Mouse (Mus musculus) activated CD4-positive, CD25-positive, alpha-beta regulatory T cell, adult 4 months (primary cell): ENCODE measurements around the gene Kcnt1. TPM values are rescaled to one million over a fixed set of nuclear protein-coding genes. Genes with fewer than 3 reads are reported as not detected.
"Not testable (repeated sequence)": the region's sequence is repeated elsewhere in the genome, so short reads cannot be mapped to it uniquely, and the experiment has no call there.

Source experiments
- ATAC-seq: one replicate; pipeline ENCODE4 v1.8.0; 2017
- polyA plus RNA-seq, 2 experiments: library from polyadenylated mRNA; unstranded; fragments of 100-300 nt; shearing (Covaris generic); gene quantifications; one replicate each; pipeline ENCODE4 v1.2.1; 2017

Kcnt1 gene
- under 1 TPM in 1 of 2 experiments, not detected in 1; 0.34 TPM for polyA plus RNA-seq

DNA sequence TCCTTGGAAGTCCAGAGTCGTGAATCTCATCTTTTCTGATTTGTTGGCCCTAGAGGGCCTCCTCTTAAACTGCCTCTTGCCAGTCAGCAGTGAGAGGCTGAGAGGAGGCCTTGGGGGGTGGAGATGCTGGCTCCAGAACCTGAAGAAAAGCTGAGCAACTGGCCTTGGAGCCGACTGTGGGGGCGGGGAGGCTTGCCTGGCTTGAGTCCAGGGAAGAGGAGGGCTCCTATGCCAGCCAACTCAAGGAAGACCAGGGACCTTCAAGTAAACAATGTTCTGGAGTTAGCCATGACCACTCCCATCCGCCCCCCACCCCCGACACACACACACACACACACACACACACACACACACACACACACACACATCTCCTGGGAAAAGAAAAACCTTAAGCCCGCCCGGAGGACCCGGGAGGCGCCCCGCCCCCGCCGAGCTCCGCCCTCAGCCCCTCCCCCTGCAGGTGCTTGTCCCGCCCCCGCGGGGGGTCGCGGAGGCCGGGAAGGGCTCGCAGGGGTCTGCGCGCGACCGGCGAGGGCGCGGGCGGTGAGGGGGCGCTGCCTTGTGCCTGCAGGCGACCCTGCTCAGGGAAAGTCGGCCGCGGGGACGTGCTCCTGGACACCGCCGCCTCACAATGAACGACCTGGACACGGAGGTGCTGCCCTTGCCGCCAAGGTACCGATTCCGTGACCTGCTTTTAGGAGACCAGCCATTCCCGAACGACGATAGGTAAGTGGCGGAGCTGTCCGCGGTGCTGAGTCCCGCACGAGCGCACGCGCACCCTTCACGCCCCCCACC is at the start of gene Kcnt1:
Gene Kcnt1, plus strand, starts transcription at position 398 of the 795 bp plus-strand sequence.
- no peak for ATAC-seq

DNA sequence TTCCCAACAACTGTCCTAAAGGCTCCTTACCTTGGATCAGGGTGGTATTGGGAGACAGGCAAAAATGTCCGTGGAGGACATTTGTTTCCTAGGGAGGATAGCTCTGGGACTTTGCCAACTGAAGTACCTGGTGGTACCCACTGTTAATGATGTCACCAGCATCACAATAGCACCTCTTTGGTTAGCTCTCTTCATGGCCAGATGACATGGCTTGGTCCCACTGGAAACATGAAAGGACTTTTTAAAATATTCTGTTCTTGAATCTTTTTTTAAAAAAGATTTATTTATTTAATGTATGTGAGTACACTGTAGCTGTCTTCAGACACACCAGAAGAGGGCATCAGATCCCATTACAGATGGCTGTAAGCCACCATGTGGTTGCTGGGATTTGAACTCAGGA is 47.8 kb upstream of the Kcnt1 start, which contains the start of gene Glt6d1:
Gene Glt6d1, minus strand, starts transcription at position 101 of the 400 bp plus-strand sequence.
- ATAC-seq = not testable (repeated sequence)

DNA sequence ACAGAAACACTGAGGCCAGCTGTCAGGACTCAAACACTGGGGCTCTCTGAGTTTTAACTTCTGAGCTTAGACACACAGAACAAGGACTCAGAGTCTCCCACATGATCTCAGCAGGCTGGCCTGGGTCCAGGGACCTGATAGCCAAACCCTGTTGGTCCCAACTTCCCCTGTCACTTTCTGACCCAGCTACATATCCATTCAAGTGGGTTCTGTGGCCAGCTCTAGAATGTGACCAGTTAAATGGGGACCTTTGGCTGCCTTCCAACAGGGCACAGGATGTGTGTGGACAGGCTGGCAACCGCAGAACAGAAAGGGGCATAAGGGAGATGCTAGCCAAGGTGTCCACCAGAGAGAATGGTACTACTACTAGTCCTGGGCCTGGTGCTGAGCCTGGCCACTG is 40.7 kb upstream of the Kcnt1 start, which contains the start of gene Lcn9:
Gene Lcn9, plus strand, starts transcription at position 348 of the 400 bp plus-strand sequence.
- ATAC-seq = no peak

DNA sequence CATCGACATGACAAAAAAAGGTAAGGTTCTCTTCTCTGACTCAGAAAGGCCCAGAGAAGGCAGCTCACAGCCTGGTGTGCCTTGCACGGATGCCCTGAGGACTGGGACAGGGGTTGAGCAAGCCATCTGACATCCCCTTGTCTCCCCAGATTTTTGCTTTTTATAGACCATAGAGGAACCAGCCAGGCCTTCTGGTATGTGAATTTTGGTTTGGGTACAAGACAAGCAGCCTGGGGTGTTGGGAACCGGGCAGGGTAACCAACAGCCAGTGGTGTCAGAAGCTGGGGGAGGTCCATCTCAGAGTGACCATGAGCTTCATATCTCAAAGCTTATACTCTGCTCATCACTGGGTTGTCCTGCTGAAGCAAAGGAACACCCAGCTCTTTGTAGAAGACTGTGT is 38.8 kb upstream of the Kcnt1 start:
- ATAC-seq = no peak

DNA sequence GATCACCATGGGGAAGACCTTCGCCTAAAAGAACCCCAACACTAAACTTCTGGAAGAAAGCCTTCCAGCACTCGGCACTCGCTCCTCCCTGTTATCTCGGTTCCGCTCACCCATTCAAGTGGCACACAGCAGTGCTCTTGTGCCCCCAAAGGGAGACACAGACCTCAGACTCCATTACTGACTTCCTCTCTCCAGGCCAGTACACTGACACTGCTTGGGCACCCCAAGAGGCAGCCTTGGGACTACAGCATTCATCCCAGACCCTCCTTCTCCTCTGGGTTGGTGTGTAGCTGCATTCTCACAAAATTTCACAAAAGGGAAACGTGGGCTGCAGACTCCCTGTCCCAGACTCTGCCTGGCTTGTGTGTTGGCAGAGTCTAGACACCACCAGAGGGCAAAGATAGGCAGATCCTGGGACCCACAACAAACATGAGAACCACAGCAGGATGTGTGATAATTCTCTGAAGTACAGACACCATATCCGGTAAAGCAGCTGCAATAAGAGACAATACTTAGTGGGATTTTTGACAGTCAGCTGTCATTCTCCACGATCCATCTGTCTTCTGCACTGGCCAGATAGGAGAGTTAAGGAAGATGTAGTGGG is 35.1 kb upstream of the Kcnt1 start:
- peak; percentile 40 for ATAC-seq

DNA sequence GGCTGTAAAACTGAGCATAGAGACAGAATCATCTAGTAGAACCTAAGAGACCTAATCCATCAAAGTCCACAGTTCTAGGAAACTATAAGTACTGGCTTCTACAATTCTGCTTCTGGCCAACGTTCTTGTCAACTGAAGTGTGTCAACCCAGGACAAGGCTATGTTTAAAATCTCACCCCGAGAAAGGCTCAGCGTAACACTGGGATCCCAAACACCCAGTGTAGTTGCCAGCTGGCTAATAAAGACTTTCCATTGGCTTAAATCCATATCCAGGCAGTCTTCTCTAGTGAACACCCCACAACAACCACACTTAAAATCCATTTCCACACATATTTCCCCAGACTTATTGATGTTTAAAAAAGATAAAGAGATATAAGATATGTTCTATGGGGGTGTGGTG is 32.7 kb upstream of the Kcnt1 start:
- no peak for ATAC-seq

DNA sequence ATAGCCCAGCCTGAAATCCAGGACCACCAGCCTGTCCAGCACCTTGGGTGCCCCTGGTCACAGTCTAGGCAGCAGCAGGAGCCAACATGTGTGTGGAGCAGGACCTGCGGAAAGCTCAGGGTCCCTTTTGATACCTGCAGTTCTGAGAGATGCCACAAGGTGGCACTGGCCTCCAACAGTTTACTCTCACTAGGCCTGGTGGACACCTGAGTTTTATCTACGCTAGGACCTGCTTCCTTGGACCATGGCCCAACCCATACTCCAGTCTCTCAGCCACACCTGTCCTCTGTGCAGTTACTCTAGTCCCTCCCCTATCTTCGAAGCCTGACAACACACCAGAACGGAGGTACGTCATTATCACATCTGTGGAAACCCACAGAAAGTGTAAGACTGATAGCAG is 27.2 kb upstream of the Kcnt1 start:
- peak; percentile 23 for ATAC-seq

DNA sequence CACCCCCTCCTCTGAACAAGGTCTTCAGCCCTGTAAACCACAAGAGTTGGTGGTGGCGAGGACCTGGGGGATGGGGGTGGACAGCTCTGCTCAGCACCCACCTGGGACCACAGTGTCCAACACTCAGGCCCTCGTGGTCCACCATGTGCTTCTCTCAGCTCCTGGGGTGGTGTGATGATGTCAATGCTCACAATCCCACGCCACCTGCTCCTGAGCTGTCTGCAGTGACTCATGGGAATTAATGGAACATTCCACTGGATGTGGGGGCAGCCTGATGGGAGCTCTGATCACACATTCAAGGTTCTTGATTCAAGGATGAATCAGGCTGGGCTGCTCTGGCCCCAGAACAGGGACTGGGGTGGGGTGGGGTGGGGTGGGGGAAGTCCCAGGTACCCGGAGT is 21.4 kb upstream of the Kcnt1 start:
- no peak for ATAC-seq

DNA sequence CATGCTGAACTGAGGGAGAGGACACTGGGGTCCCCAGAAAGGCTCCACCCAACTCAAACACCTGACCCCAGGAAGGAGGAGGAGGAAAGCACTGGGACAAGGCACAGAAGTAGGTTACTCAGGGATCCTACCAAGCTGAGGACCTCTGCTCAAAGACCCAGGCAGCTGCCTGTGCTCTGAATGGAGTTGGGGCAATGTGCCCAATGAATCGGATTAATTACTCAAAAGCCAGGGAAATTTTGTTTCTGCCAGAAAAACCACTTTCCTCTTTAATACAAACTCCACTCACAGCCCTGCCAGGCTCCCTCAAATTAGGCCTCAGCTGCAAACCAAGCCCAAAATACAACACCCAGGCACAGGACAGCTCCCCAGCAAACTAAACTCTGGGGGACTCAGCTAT is 20.8 kb upstream of the Kcnt1 start:
- ATAC-seq = no peak

DNA sequence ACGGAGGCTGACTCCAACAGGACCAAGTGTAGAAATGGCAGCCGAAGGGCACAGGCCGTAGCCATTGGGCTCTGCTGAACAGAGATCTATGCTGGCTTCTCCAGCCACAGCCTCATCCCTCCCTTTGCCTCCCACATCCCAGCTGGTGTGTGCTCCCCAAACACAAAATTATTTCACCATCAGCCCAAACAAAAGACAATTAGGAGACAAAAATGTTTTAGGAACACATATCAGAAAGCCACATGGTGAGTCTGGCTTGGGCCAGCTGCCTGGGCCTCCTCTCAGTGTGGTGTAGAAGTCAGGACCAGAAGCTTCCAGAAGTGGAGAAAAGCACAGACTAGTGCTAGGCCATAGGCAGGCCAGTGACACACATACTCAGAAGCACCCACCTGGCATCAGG is 19.4 kb upstream of the Kcnt1 start:
- no peak for ATAC-seq

DNA sequence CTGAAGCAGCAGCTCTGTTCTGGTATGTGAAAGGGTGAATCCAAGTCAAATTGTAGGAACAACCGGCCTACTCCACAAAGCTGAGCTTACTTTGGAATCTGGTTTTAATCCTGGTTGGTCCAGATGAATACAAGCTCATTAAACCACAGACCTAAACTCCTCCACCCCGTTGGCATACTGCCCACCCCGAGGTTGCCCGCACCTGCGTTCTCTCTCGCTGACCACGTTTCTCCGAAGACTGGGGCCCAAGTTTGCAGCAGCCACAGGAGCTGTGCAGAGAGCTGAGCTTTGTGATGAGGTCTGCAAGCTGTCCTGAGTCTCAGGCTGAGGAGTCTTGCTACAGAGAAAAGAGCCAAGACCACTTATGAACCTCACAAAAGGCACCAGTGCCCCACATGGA is 17.0 kb upstream of the Kcnt1 start:
- no peak for ATAC-seq

DNA sequence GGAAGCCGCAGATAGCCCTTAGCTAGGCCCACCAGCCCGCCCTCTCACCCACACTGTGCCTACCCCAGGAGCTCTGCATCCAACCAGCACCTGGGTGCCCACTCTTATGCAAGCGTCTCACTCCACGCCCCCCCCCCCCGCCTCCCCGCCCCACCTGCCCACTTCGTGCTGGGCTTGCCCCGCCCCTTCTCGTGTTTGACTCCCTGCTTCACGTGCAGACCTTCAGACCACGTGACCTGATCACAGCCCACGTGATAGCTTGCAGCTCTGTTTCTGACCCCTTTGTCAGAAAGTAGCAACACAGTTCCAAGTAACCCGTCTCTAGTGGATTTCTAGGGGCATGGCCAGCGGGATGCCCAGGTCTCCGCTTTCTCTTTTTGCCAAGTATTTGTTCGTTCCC is 16.3 kb upstream of the Kcnt1 start, which contains the start of gene Sohlh1:
Gene Sohlh1, minus strand, starts transcription at position 23 of the 400 bp plus-strand sequence.
- no peak for ATAC-seq

DNA sequence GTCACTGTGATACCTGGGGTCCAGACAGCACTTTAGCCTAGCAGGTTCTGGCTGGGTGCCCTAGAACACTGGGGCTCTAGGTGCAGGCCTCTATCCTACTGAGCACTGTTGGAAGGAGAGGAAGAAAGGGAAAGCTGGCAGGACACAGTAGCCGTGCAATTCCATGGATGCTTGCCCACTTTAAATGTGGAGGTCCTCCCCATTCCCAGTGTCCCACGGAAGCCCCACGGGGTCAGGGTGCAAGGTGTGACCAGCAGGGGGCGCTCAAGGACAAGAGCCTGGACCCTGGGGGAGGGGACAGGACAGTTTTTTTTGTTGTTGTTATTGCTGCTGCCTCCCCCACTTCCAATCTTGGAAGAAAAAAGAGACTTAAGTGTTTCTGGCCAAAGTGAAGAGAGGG is 13.2 kb upstream of the Kcnt1 start:
- ATAC-seq = peak; percentile 25

DNA sequence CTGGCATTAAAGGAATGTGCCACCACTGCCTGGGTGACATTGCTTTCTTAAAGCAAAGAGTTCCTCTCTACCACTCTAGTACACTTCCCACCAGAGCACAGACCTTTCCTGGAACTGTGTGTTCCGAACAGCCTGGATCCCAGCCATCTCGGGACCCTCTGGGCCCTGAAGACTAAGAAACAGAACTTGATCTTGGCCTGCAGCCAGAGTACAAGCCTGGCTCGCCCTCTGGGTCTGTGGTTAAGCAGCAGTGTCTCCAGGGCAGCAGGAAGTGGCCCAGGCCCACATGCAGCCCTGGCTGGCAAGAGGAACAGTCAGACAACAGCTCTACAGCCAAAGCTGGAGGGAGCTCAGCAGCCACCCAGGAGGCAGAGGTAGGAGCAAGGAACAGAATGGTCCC is 10.9 kb upstream of the Kcnt1 start:
- ATAC-seq = peak; percentile 65

DNA sequence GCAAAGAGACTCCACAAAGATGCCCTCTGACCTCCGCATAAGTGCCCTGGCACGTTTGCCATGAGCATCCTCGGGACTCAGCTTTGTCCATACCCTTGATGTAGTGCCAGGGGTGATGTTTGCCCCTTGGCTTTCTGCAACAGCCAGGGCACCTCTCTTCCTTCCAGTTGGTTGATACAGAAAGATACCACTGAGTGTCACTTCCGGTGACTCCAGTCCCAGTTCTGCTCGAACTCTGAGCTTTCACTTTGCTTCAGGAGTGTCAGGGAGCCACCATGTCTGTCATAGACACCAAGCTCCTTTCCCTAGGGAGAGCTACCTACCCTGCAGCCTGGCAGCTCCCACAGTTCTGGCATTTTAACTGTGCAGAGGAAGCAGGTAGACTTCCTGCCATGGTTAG is 9.5 kb upstream of the Kcnt1 start:
- peak; percentile 68 for ATAC-seq

DNA sequence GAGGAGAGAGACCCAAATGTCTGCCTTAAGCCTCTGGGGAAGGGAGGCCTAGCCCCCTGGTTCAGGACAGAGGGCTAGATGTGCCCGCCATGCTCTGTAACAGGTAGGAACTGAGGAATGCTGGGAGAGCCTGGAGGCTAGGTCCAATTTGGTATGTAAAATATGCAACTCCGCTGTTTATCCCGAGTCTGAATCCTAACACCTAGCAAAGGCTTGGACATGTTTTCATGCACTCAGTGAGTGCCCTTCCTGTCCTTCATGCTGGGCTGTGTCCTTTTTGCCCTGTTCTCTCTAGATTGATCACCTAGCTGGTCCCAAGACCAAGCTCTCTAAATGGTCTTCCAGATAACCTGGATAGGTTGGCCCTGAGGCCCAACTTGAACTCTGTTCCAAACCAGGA is 3.6 kb upstream of the Kcnt1 start:
- ATAC-seq = no peak

DNA sequence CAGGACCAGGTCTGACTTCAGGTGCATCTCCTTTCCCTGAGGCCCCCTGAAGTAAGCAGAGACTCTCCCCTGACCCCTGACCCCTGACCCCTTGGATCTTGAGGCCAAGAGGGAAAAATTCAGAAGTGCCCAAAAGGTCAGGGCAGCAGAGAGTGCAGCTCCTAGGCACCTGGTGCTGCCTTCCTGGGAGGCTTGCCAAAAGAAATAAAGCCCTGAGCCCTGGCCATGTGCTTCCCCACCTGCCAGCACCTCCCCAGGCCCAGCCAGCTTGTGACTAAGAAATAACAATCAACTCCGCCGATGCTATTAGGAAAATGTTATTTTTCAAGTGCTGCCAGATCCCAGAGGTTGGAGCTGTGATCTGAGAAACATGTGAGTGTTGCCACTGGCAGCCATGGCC is 1.5 kb upstream of the Kcnt1 start:
- ATAC-seq = no peak

DNA sequence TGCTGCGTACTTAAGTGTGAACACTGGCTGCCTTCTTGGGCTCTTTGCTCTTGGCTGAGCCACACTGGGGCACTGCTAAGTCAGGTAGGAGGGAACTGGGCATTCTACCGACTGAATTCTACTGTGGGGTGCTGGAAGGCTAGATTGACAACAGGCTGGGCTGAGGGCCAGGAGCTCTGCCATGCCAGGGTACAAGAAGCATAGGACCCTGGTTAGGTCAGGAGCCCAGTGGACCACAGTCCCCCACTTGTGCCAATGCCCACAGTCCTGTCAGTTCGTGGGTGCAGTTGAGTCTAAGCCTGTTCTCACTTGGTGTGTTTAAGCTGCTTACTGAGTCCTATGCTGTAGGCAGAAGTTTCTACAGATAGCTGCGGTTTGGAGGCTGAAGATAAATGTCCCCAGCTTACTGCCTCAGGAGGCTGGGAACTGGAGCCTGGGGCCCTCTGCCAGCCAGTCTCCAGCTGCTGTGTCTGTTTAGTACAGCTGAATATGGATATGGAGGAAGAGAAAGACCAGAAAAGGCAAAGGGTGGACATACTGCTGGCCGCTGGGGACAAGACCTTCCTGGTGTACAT is 751 bp upstream of the Kcnt1 start:
- ATAC-seq = no peak

DNA sequence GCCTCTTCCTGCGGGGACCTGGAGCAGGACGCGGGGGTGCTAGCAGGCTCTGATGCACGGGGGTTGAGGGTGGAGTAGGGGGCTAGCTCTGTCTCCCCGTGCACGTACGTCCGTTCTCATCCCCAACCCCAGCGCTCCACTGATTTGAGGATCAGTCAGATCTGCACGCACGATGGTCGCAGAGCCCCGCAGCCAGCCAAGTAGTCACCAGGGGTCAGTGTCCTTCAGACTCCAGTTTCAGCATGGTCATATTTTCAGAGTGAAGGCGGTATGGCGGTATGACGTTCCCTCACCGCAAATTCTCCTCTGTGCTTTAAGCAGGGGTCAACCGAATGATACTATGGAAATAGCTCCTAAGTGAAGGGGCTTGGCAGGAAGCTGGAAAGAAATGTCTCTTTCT is 696 bp downstream of the Kcnt1 start:
- ATAC-seq = no peak

DNA sequence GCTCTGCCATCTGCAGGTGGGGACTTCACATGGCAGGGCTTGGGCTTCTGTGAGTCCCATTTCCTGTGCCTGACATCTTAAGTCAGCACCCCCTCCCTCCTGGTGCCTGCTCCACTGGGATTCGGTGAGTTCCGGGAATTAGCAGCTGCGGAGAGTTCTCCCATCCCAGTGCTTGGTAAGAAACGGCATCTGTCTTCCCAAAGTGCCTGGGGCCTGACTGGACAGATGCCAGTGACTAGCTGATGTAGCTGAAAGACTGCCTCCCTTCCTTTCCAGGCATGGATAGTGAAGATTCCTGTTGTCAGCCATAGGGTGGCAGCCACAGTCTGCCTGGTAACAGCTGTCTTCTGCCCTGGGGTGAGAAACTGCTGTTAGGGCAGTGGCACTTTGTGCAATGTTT is 1.9 kb downstream of the Kcnt1 start:
- ATAC-seq = no peak

DNA sequence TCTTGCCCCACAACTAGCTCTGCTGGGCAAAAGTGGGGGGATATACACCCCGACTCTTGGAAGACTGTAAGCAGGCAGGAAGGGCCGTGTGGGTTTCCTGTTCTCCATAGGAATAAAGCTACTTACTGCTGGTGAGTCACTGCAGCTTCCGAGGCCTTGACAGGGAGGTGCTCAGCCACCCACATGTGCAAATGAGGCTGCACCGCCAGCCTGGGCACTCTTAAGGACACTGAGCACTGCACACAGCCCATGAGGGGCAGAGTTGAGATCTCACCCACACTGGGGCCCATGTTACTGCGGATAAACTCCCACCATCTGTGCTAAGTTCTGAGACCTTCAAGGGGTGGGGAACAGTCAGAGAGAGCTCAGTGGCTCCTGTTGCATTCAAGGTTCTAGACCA is 3.1 kb downstream of the Kcnt1 start:
- ATAC-seq = no peak

DNA sequence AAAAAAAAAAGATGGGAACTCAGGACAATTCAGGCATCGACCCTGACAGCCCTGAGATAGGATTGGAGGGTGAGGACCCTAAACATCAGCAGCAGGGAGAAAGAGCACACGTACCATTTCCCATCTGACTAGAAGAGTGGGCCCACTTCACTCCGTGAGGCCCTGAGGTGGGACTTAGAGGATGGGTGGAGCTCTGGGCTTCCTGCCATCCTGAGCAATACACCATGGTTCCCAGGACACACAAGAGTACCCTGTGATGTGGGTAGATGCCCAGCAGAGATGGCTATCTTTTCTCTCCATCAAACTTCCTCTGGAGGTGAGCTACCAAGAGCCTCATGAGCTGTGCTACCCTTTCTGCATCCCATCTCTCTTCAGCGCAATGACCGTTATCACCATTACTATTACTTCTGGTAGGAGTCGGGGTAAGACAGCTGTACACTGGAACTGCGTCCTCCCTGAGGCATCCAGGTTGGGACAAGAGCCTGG is 13.8 kb downstream of the Kcnt1 start:
- ATAC-seq = no peak

DNA sequence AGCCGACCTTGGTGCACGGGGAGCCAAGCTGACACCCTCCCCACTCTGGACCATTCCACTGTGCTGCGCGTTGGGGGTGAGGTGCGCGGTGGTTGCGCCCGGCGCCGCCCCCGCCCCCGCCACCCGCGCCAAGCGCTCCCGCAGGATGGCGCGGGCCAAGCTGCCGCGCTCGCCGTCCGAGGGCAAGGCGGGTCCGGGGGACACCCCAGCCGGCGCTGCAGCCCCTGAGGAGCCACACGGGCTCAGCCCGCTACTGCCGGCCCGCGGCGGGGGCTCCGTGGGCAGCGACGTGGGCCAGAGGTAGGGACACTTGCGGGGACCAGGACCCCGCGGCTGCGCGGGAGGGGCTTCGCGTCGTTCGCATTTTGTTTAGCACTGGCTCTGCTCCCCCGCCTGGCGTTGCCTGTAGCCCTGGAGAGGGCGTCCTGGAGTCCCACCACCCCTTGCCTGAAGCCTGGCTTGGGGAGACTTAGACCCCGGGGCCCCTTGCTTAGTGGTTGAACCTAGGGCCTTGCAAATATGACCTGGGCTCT is 14.3 kb downstream of the Kcnt1 start:
- ATAC-seq = no peak
